Mouse (Mus musculus) kidney, postnatal 0 days (tissue): Measurements from ENCODE around the gene Ces2c. TPM values are rescaled to one million over a fixed set of nuclear protein-coding genes. Genes with fewer than 3 reads are reported as not detected.
"Not testable (repeated sequence)": the region's sequence is repeated elsewhere in the genome, so short reads cannot be mapped to it uniquely, and the experiment has no call there.

Source experiments
- ATAC-seq: fragments of 200-750 bp; cut with Nextera tagmentation; replicated peaks from 2 replicates; pipeline ENCODE4 v1.8.0; 2017; ENCODE audit warnings: low read depth, moderate number of reproducible peaks, moderate TSS enrichment, moderate library complexity; ENCODE audit not compliant: low FRiP score
- DNase-seq: peaks from one replicate; pipeline ENCODE4 v3.0.0-alpha.2; 2016; ENCODE audit warnings: low spot score
- H3K27ac ChIP-seq: fragments of 300-500 bp; sonication (generic); 2 replicates; pipeline ENCODE4 v1.5.1; 2014; ENCODE audit warnings: mild to moderate bottlenecking
- H3K27me3 ChIP-seq: fragments of 300-500 bp; sonication (generic); 2 replicates; pipeline ENCODE4 v1.6.1; 2014; ENCODE audit warnings: low read length, mixed read lengths; ENCODE audit not compliant: insufficient read depth
- H3K36me3 ChIP-seq: fragments of 300-500 bp; sonication (generic); 2 replicates; pipeline ENCODE4 v1.6.1; 2014; ENCODE audit warnings: low read length, mixed read lengths; ENCODE audit not compliant: insufficient read depth
- H3K4me1 ChIP-seq: fragments of 300-500 bp; sonication (generic); replicated peaks from 2 replicates; pipeline ENCODE4 v1.6.1; 2014; ENCODE audit warnings: antibody characterized with exemption, low read length, mixed read lengths; ENCODE audit not compliant: insufficient read depth
- H3K4me2 ChIP-seq: fragments of 300-500 bp; sonication (generic); 2 replicates; pipeline ENCODE4 v1.6.1; 2014; ENCODE audit warnings: mild to moderate bottlenecking, low read length, moderate library complexity, mixed read lengths
- H3K4me3 ChIP-seq: fragments of 300-500 bp; sonication (generic); replicated peaks from 2 replicates; pipeline ENCODE4 v1.5.1; 2014; ENCODE audit warnings: low read depth, low read length
- H3K9ac ChIP-seq: fragments of 300-500 bp; sonication (generic); 2 replicates; pipeline ENCODE4 v1.6.1; 2014; ENCODE audit warnings: low read depth, low read length
- H3K9me3 ChIP-seq: fragments of 300-500 bp; sonication (generic); replicated peaks from 2 replicates; pipeline ENCODE4 v1.6.1; 2016; ENCODE audit warnings: low read length, inconsistent platforms, mixed read lengths
- CTCF ChIP-seq: IDR thresholded peaks from 2 replicates; pipeline ENCODE4 v1.5.1; 2016; ENCODE audit warnings: antibody characterized with exemption, low read depth, mild to moderate bottlenecking, moderate library complexity
- WGBS: fragments of 180-500 bp; shearing (Covaris S2); extraction: QIAGEN DNeasy Blood & Tissue Kit; methylation state at CpG from one replicate; pipeline ENCODE4 v1.1.7; 2014; 5-methylcytosine and 5-hydroxymethylcytosine counted together
- polyA plus RNA-seq: library from polyadenylated mRNA; unstranded; fragments of >200 nt; fragmentation: Nextera tagmentation; extraction: Ambion mirVana; gene quantifications from 2 replicates; pipeline ENCODE4 v1.2.1, GENCODE M21; 2015

Ces2c gene
- polyA plus RNA-seq, 1 experiment from 2014 or later, result 0.38 TPM

GRCm38 (mm10) chr8:104828221-104828620 lies 18.6 kb upstream of the Ces2c start:
- Histone ChIP-seq H3K27ac (no peak overlapping the region), H3K36me3 (no peaks in the 10 kb centered on the region), H3K4me3 (no peak overlapping the region), H3K9ac (no peak overlapping the region), H3K9me3 (no peaks in the 10 kb centered on the region), H3K4me1 (no peaks in the 10 kb centered on the region), H3K27me3 (no peaks in the 10 kb centered on the region), H3K4me2 (no peak overlapping the region)
- 66% methylated on average over 3 of the region's 3 CpGs for WGBS
- ATAC-seq (no peak), DNase-seq (no peak)
- TF ChIP-seq CTCF, result no peak

- DNase-seq, result no peak
- Histone ChIP-seq H3K9ac (no peak within 1 kb of the TSS), H3K27ac (no peak within 1 kb of the TSS), H3K4me1 (no peaks in the 10 kb centered on the region), H3K27me3 (no peaks in the 10 kb centered on the region), H3K9me3 (no peaks in the 10 kb centered on the region), H3K4me2 (no peak within 1 kb of the TSS), H3K36me3 (no peaks in the 10 kb centered on the region), H3K4me3 (no peak within 1 kb of the TSS)
- TF ChIP-seq CTCF, result no peak
- 40% methylated on average over 5 of the region's 5 CpGs for WGBS
- no peak for ATAC-seq
These were observed 15.4 kb upstream of the Ces2c start, which contains the start of gene Ces2b for GRCm38 (mm10) chr8:104831440-104831839. Gene Ces2b, plus strand, starts transcription at chr8:104831572.

- 86% methylated on average over 3 of the region's 3 CpGs for WGBS
- H3K9ac ChIP-seq, result no peak overlapping the region
- no peak for DNase-seq
- H3K9me3 ChIP-seq, result no peaks in the 10 kb centered on the region
- no peaks in the 10 kb centered on the region for H3K36me3 ChIP-seq
- no peak for ATAC-seq
- no peak overlapping the region for H3K4me2 ChIP-seq
- no peak for TF ChIP-seq CTCF
- no peaks in the 10 kb centered on the region for H3K27me3 ChIP-seq
- H3K4me3 ChIP-seq, result no peak overlapping the region
- no peaks in the 10 kb centered on the region for H3K4me1 ChIP-seq
- H3K27ac ChIP-seq, result no peak overlapping the region
These were observed 5.3 kb upstream of the Ces2c start for GRCm38 (mm10) chr8:104841360-104842078.

- DNase-seq (no peak), ATAC-seq (no peak)
- WGBS, result 69% methylated on average over 4 of the region's 4 CpGs
These were observed 1.0 kb downstream of the Ces2c start for GRCm38 (mm10) chr8:104847741-104848462.

GRCm38 (mm10) chr8:104866844-104867531 lies 20.1 kb downstream of the Ces2c start:
- ATAC-seq, result not testable (repeated sequence)

More at GRCm38 (mm10) chr8:104847741-104848462, 1.0 kb downstream of the Ces2c start:
- Histone ChIP-seq H3K9ac (no peak overlapping the region), H3K27me3 (no peaks in the 10 kb centered on the region), H3K9me3 (no peaks in the 10 kb centered on the region), H3K36me3 (no peaks in the 10 kb centered on the region), H3K4me1 (no peaks in the 10 kb centered on the region), H3K27ac (no peak overlapping the region), H3K4me2 (no peak overlapping the region), H3K4me3 (no peak overlapping the region)
- TF ChIP-seq CTCF, result no peak

GRCm38 (mm10) chr8:104868876-104869275 lies 22.0 kb downstream of the Ces2c start:
- H3K9me3 ChIP-seq, H3K4me2 ChIP-seq, H3K4me3 ChIP-seq, ATAC-seq, H3K4me1 ChIP-seq, H3K27me3 ChIP-seq, H3K36me3 ChIP-seq, DNase-seq, H3K9ac ChIP-seq, H3K27ac ChIP-seq: not testable (repeated sequence)
- WGBS, result no CpG with 5 or more reads among the region's 2 CpGs

More at GRCm38 (mm10) chr8:104866844-104867531, 20.1 kb downstream of the Ces2c start:
- H3K27me3 ChIP-seq, H3K36me3 ChIP-seq, DNase-seq, H3K9ac ChIP-seq, H3K27ac ChIP-seq, H3K4me3 ChIP-seq, H3K9me3 ChIP-seq, H3K4me2 ChIP-seq, H3K4me1 ChIP-seq: not testable (repeated sequence)
- WGBS, result no CpG with 5 or more reads among the region's 4 CpGs

- H3K36me3 ChIP-seq, H3K4me2 ChIP-seq, H3K4me3 ChIP-seq, H3K9me3 ChIP-seq, H3K27ac ChIP-seq, H3K9ac ChIP-seq, H3K27me3 ChIP-seq, DNase-seq, H3K4me1 ChIP-seq: not testable (repeated sequence)
- WGBS, result no CpG with 5 or more reads among the region's 4 CpGs
- ATAC-seq, result 0 out of 2 replicates have a peak, but pooled peaks have one; percentile 40
These were observed 39.5 kb downstream of the Ces2c start for GRCm38 (mm10) chr8:104886223-104886926.
